Comparison of ENCODE assay signal across 17 mouse cellular contexts in the genomic region with DNA sequence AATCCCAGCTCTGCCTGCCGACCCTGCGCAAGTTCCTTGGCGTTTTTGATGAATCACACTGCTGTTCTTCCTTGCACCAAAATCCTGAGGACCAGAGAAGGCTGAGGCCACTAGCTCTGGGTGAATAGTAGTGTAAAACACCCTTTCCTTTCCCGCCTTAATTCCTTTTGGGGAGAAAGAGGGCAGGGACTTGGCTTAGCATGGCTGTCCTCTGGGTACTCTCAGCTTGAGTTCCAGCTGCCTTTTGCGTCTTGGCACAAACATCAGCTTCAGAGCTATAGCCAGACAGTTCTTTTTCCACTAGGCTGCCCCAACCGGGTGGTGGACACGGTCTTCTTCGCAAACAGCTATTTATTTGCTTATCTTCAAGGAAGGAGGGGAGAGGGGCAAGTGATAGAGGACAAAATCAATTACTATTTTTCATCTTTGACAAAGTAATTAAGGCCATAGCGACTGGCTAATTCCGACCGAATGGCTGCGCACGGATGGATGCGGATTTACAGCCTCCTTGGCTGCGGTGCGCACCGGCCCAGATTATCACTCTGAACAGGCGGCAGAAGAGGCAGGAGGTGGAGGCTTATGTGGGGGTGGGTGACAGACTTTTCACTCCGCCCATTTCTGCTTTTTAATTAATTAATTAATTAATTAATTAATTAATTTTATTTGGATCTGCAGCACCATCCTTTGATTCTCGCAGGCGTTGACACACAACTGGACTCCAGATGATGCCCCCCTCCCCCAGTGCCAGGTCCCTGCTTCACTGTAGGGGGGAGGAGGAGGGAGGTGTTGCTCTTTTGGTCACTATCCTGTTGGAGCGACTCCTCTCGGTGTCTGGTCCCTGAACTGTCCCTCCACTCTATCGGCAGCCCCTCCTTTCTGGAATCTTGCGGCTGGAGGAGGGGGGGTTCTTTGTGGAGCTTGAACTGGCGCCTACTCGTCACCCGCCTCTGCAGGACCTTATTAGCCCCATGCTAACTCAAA. TPM values are rescaled to one million over a fixed set of nuclear protein-coding genes. Genes with fewer than 3 reads are reported as not detected.
DNase-seq lines count a peak whose midpoint lies in the region; ATAC-seq and TF ChIP-seq lines count a peak whose summit lies in the region.
"Had no signal": no experiment of that assay in that cellular context is flagged by ENCODE, and none has a peak within 500 bp of the region (broad histone marks: within the 10 kb centered on the region; RNA-seq: fewer than 3 reads in every experiment).

No protein-coding gene starts in this region.

- H3K4me2 ChIP-seq in kidney, postnatal 0 days (ENCODE audit: low read length) = no peak overlapping the region; the same call in 1 of the 2 replicates
- peak overlapping the region; percentile 22 for H3K4me2 ChIP-seq in hindbrain, embryonic 16.5 days (ENCODE audit: low read length)
- H3K4me2 ChIP-seq in neural tube, embryonic 13.5 days = peak overlapping the region; percentile 61
- H3K4me2 ChIP-seq: embryonic facial prominence, embryonic 15.5 days; limb, embryonic 13.5 days had no signal

- no peaks in the 10 kb centered on the region for H3K4me1 ChIP-seq in kidney, postnatal 0 days (replicated peaks; ENCODE audit: insufficient read depth, low read length)
- 0 out of 2 replicates have a peak, but pooled peaks cover 5% of the 10 kb centered on the region for H3K4me1 ChIP-seq in embryonic facial prominence, embryonic 10.5 days
- peaks cover 7% of the 10 kb centered on the region for H3K4me1 ChIP-seq in hindbrain, embryonic 16.5 days (ENCODE audit: control insufficient read depth, insufficient read depth, low read depth, low read length)
- H3K4me1 ChIP-seq in neural tube, embryonic 13.5 days (replicated peaks) = peaks cover 34% of the 10 kb centered on the region
- H3K4me1 ChIP-seq: limb, embryonic 13.5 days had no signal

- TF ChIP-seq CTCF in kidney, postnatal 0 days (IDR thresholded peaks at IDR 0.05; ENCODE audit: low read depth) = no peak

- no peak overlapping the region for H3K27ac ChIP-seq in kidney, postnatal 0 days
- H3K27ac ChIP-seq in embryonic facial prominence, embryonic 10.5 days (replicated peaks) = no peak overlapping the region
- peak overlapping the region; percentile 71 for H3K27ac ChIP-seq in hindbrain, embryonic 16.5 days (ENCODE audit: low read depth, low read length)
- H3K27ac ChIP-seq in neural tube, embryonic 13.5 days (replicated peaks) = peak overlapping the region; percentile 94
- H3K27ac ChIP-seq: embryonic facial prominence, embryonic 15.5 days; limb, embryonic 13.5 days had no signal

- ATAC-seq in kidney, postnatal 0 days (replicated peaks; ENCODE audit: low FRiP score, low read depth) = peak; percentile 27; the same call in 1 of the 2 replicates
- ATAC-seq in hindbrain, embryonic 16.5 days = peak; percentile 50; the same call in 1 of the 2 replicates
- ATAC-seq in neural tube, embryonic 13.5 days (ENCODE audit: low read depth) = peak; percentile 12
- no peak for ATAC-seq in activated CD4-positive, CD25-positive, alpha-beta regulatory T cell, adult 4 months

- no peak overlapping the region for H3K4me3 ChIP-seq in kidney, postnatal 0 days (replicated peaks; ENCODE audit: low read depth, low read length)
- H3K4me3 ChIP-seq in embryonic facial prominence, embryonic 10.5 days = no peak overlapping the region
- peak overlapping the region; percentile 10; the same call in 1 of the 2 replicates for H3K4me3 ChIP-seq in hindbrain, embryonic 16.5 days (ENCODE audit: low read length)
- H3K4me3 ChIP-seq in neural tube, embryonic 13.5 days = peak overlapping the region; percentile 52
- H3K4me3 ChIP-seq: embryonic facial prominence, embryonic 15.5 days; limb, embryonic 13.5 days had no signal

- H3K27me3 ChIP-seq in kidney, postnatal 0 days (ENCODE audit: insufficient read depth, low read length) = peaks cover 71% of the 10 kb centered on the region
- peaks cover 100% of the 10 kb centered on the region for H3K27me3 ChIP-seq in embryonic facial prominence, embryonic 10.5 days (replicated peaks; ENCODE audit: low read depth, poor library complexity, severe bottlenecking)
- H3K27me3 ChIP-seq in hindbrain, embryonic 16.5 days (replicated peaks; ENCODE audit: control insufficient read depth, insufficient read depth, low read length) = peaks cover 18% of the 10 kb centered on the region
- peaks cover 94% of the 10 kb centered on the region for H3K27me3 ChIP-seq in neural tube, embryonic 13.5 days

- 1% methylated on average over 28 of the region's 28 CpGs for WGBS in kidney, postnatal 0 days
- 2% methylated on average over 28 of the region's 28 CpGs for WGBS in embryonic facial prominence, embryonic 10.5 days
- WGBS in hindbrain, embryonic 16.5 days = 2% methylated on average over 28 of the region's 28 CpGs
- WGBS in neural tube, embryonic 13.5 days = 1% methylated on average over 28 of the region's 28 CpGs

- H3K36me3 ChIP-seq in kidney, postnatal 0 days (ENCODE audit: insufficient read depth, low read length) = no peaks in the 10 kb centered on the region
- H3K36me3 ChIP-seq in embryonic facial prominence, embryonic 10.5 days (replicated peaks) = no peaks in the 10 kb centered on the region
- no peaks in the 10 kb centered on the region for H3K36me3 ChIP-seq in hindbrain, embryonic 16.5 days (ENCODE audit: control insufficient read depth, insufficient read depth, low read length)
- H3K36me3 ChIP-seq in neural tube, embryonic 13.5 days = no peaks in the 10 kb centered on the region
- H3K36me3 ChIP-seq: embryonic facial prominence, embryonic 15.5 days; limb, embryonic 13.5 days had no signal

- DNase-seq in kidney, postnatal 0 days (ENCODE audit: low spot score) = no peak
- no peak for DNase-seq in kidney, adult 11 months
- DNase-seq in embryonic facial prominence, embryonic 10.5 days (ENCODE audit: low spot score) = peak; percentile 23
- no peak for DNase-seq in right cerebral cortex, postnatal 14 days
- DNase-seq: adrenal gland, postnatal 10 days; cerebellum, postnatal 36 days; heart, adult 18-20 months; lung, adult 18-20 months; right cerebral cortex, postnatal 4 days; thymus, postnatal 36 days had no signal

- no peak overlapping the region for H3K9ac ChIP-seq in kidney, postnatal 0 days (ENCODE audit: low read depth, low read length)
- H3K9ac ChIP-seq in hindbrain, embryonic 16.5 days (ENCODE audit: low read depth, low read length) = 0 out of 2 replicates have a peak overlapping the region, but pooled peaks have one; percentile 5
- peak overlapping the region; percentile 87 for H3K9ac ChIP-seq in neural tube, embryonic 13.5 days
- H3K9ac ChIP-seq: embryonic facial prominence, embryonic 15.5 days; limb, embryonic 13.5 days had no signal

- no peaks in the 10 kb centered on the region for H3K9me3 ChIP-seq in kidney, postnatal 0 days (replicated peaks; ENCODE audit: low read length)
- H3K9me3 ChIP-seq in embryonic facial prominence, embryonic 10.5 days = no peaks in the 10 kb centered on the region
- H3K9me3 ChIP-seq in hindbrain, embryonic 16.5 days (ENCODE audit: control insufficient read depth, low read length) = no peaks in the 10 kb centered on the region
- no peaks in the 10 kb centered on the region for H3K9me3 ChIP-seq in neural tube, embryonic 13.5 days
- H3K9me3 ChIP-seq: embryonic facial prominence, embryonic 15.5 days; limb, embryonic 13.5 days had no signal

RNA-seq across cellular contexts. Expression of a gene that starts 2.5 kb away (rescaled TPM):
- not detected in 2 replicates for polyA plus RNA-seq in kidney, postnatal 0 days (2015; fragmentation: Nextera tagmentation; extraction: Ambion mirVana)
- 0.04 and 0.09 TPM in 2 replicates for polyA plus RNA-seq in embryonic facial prominence, embryonic 10.5 days (2016; fragmentation: Nextera tagmentation; extraction: Ambion mirVana)
- polyA plus RNA-seq in hindbrain, embryonic 16.5 days (2015; fragmentation: Nextera tagmentation; extraction: Ambion mirVana) = 13.3 and 15.7 TPM in 2 replicates
- 14.3 and 14.4 TPM in 2 replicates for polyA plus RNA-seq in neural tube, embryonic 13.5 days (2015; fragmentation: Nextera tagmentation; extraction: Ambion mirVana)
- polyA plus RNA-seq in activated CD4-positive, CD25-positive, alpha-beta regulatory T cell, adult 4 months (2017; shearing (Covaris generic)) = not detected
- polyA plus RNA-seq: embryonic facial prominence, embryonic 15.5 days; heart, postnatal 0 days; stomach, embryonic 14.5 days had no signal

Comparison
In these comparisons a context has a peak if more than half of its experiments do, and no peak if none do; other contexts are left out.
1. H3K27ac ChIP-seq: peak in hindbrain, embryonic 16.5 days (single experiment) and neural tube, embryonic 13.5 days (single experiment); none in kidney, postnatal 0 days (single experiment) and embryonic facial prominence, embryonic 10.5 days (single experiment).
2. H3K4me3 ChIP-seq: peak in hindbrain, embryonic 16.5 days (single experiment) and neural tube, embryonic 13.5 days (single experiment); none in kidney, postnatal 0 days (single experiment) and embryonic facial prominence, embryonic 10.5 days (single experiment).
3. RNA of a gene that starts 2.5 kb away (polyA plus RNA-seq): 13.3 to 15.7 TPM in hindbrain, embryonic 16.5 days and 14.3 to 14.4 TPM in neural tube, embryonic 13.5 days; 0.04 to 0.09 TPM in embryonic facial prominence, embryonic 10.5 days, not detected in kidney, postnatal 0 days and not detected in activated CD4-positive, CD25-positive, alpha-beta regulatory T cell, adult 4 months; every median in the first group is over 10 times any median in the second.